17 mouse cellular contexts compared by ENCODE assay signal in the genomic region with DNA sequence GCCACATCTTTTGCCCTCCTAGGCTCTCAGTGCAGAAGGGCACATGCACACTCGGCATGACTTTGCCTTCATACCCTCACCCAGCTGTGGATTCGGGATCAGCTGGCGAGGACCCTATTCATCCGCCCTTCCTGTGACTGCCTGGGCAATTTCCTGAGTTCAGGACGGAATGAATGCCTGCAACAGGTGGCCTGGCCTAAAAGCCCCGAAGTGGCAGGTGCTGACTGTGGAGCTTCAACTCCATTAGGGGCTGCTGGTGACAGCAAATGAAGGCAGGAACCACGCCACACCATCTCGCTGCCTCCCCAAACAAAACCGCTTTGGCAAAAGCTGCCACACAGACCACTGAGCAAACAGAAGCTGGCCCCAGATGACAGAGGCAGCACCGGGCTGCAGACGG.
"Had no signal": no experiment of that assay in that cellular context is flagged by ENCODE, and none has a peak within 500 bp of the region (broad histone marks: within the 10 kb centered on the region; RNA-seq: fewer than 3 reads in every experiment).

No protein-coding gene starts in this region.

- H3K4me3 ChIP-seq: liver, embryonic 15.5 days; lung, embryonic 15.5 days; megakaryocyte, embryonic 14.5 days; midbrain, embryonic 13.5 days; neural tube, embryonic 12.5 days had no signal

- H3K27ac ChIP-seq: liver, embryonic 15.5 days; lung, embryonic 15.5 days; macrophage; midbrain, embryonic 13.5 days; neural tube, embryonic 12.5 days had no signal

- H3K9ac ChIP-seq: liver, embryonic 15.5 days; liver, postnatal 0 days; lung, embryonic 15.5 days; midbrain, embryonic 13.5 days; neural tube, embryonic 12.5 days had no signal

- H3K9me3 ChIP-seq: liver, embryonic 15.5 days; lung, embryonic 15.5 days; midbrain, embryonic 13.5 days; neural tube, embryonic 12.5 days had no signal

- DNase-seq: liver, postnatal 0 days; lung, adult 2 months; lung, postnatal 14 days; lung, postnatal 36 days; right cerebral cortex, postnatal 14 days; thymus, adult 2 months; thymus, postnatal 25 days; thymus, postnatal 4 days had no signal

- ATAC-seq: liver, postnatal 0 days; lung, postnatal 0 days; midbrain, embryonic 13.5 days; midbrain, embryonic 16.5 days had no signal

- H3K4me2 ChIP-seq: liver, embryonic 15.5 days; lung, embryonic 15.5 days; midbrain, embryonic 11.5 days; midbrain, embryonic 13.5 days; neural tube, embryonic 12.5 days had no signal

- H3K27me3 ChIP-seq: liver, embryonic 15.5 days; lung, embryonic 15.5 days; megakaryocyte, embryonic 14.5 days; midbrain, embryonic 13.5 days; neural tube, embryonic 12.5 days had no signal

- H3K4me1 ChIP-seq: liver, embryonic 15.5 days; lung, embryonic 15.5 days; midbrain, embryonic 13.5 days; neural tube, embryonic 12.5 days had no signal
